Mouse (Mus musculus): ENCODE measurements around the gene Mnt. TPM values are rescaled to one million over a fixed set of nuclear protein-coding genes. Genes with fewer than 3 reads are reported as not detected.
A peak's percentile ranks its signal among the peaks of the same experiment; 100 is the strongest.

Mnt gene
- total and polyA plus RNA-seq, 2 experiments from 2014 or later, result 8.1 to 15.9 TPM

- 9% methylated on average over 13 of the region's 13 CpGs for WGBS
- peak; percentile 82 for TF ChIP-seq CTCF (IDR thresholded peaks at IDR 0.05; ENCODE audit: low read depth)
- Histone ChIP-seq H3K9me3 (ENCODE audit: low read length) (no peaks in the 10 kb centered on the region), H3K4me3 (ENCODE audit: low read depth, low read length) (no peak overlapping the region), H3K27ac (ENCODE audit: low read depth, low read length) (no peak overlapping the region), H3K9ac (no peak overlapping the region), H3K36me3 (ENCODE audit: insufficient read depth) (peaks cover 47% of the 10 kb centered on the region), H3K4me2 (ENCODE audit: low read depth) (no peak overlapping the region), H3K4me1 (ENCODE audit: insufficient read depth) (no peaks in the 10 kb centered on the region), H3K27me3 (ENCODE audit: insufficient read depth, low read length) (no peaks in the 10 kb centered on the region)
- peak; percentile 54 for ATAC-seq
- peak; percentile 79 for DNase-seq
These were observed 17.3 kb downstream of the Mnt start for GRCm38 (mm10) chr11:74847919-74848521.

GRCm38 (mm10) chr11:74850998-74851661, 20.4 kb downstream of the Mnt start:
- H3K4me1 ChIP-seq (ENCODE audit: insufficient read depth), result no peaks in the 10 kb centered on the region
- no peaks in the 10 kb centered on the region for H3K9me3 ChIP-seq (ENCODE audit: low read length)
- no peak for TF ChIP-seq CTCF (IDR thresholded peaks at IDR 0.05; ENCODE audit: low read depth)
- H3K4me3 ChIP-seq (ENCODE audit: low read depth, low read length), result no peak overlapping the region
- DNase-seq (no peak), ATAC-seq (no peak)
- H3K36me3 ChIP-seq (ENCODE audit: insufficient read depth), result peaks cover 42% of the 10 kb centered on the region
- H3K27me3 ChIP-seq (ENCODE audit: insufficient read depth, low read length), result no peaks in the 10 kb centered on the region
- H3K27ac ChIP-seq (ENCODE audit: low read depth, low read length), result no peak overlapping the region
- no peak overlapping the region for H3K9ac ChIP-seq
- WGBS, result 87% methylated on average over 14 of the region's 14 CpGs
- H3K4me2 ChIP-seq (ENCODE audit: low read depth), result no peak overlapping the region

- WGBS, result 90% methylated on average over 9 of the region's 9 CpGs
- Histone ChIP-seq H3K27me3 (ENCODE audit: insufficient read depth, low read length) (no peaks in the 10 kb centered on the region), H3K9me3 (ENCODE audit: low read length) (no peaks in the 10 kb centered on the region), H3K4me2 (ENCODE audit: low read depth) (no peak overlapping the region), H3K27ac (ENCODE audit: low read depth, low read length) (no peak overlapping the region), H3K4me3 (ENCODE audit: low read depth, low read length) (no peak overlapping the region), H3K36me3 (ENCODE audit: insufficient read depth) (peaks cover 70% of the 10 kb centered on the region), H3K9ac (no peak overlapping the region), H3K4me1 (ENCODE audit: insufficient read depth) (no peaks in the 10 kb centered on the region)
- TF ChIP-seq CTCF (IDR thresholded peaks at IDR 0.05; ENCODE audit: low read depth), result no peak
- ATAC-seq, result no peak
- DNase-seq, result no peak
These were observed 27.0 kb downstream of the Mnt start for GRCm38 (mm10) chr11:74857756-74858155.

DNA sequence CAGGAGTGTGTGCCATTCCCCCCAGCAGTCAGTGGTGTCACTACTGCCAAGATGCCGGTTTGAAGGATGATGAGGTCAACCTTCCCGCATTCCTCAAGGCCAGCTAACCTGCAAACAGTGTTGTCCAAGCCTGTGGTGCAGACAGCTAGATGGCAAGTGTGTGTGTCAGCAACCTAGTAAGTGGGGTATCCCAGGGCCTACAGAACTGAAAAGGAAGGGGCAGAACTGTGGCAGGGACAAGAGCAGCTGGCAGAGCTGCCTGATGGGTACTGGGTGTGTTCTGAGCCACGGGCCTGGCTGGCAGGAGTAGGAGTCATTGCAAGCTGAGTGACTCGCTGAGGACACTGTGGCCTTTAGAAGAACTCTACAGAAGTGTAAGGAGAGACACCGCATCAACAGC, 31.4 kb downstream of the Mnt start:
- no peaks in the 10 kb centered on the region for H3K9me3 ChIP-seq (ENCODE audit: low read length)
- no peak overlapping the region for H3K4me3 ChIP-seq (ENCODE audit: low read depth, low read length)
- TF ChIP-seq CTCF (IDR thresholded peaks at IDR 0.05; ENCODE audit: low read depth), result no peak
- no peak for DNase-seq
- H3K27ac ChIP-seq (ENCODE audit: low read depth, low read length), result no peak overlapping the region
- ATAC-seq, result no peak
- H3K36me3 ChIP-seq (ENCODE audit: insufficient read depth), result peaks cover 75% of the 10 kb centered on the region
- H3K27me3 ChIP-seq (ENCODE audit: insufficient read depth, low read length), result no peaks in the 10 kb centered on the region
- H3K4me1 ChIP-seq (ENCODE audit: insufficient read depth), result no peaks in the 10 kb centered on the region
- WGBS, result 86% methylated on average over 5 of the region's 5 CpGs
- no peak overlapping the region for H3K9ac ChIP-seq
- H3K4me2 ChIP-seq (ENCODE audit: low read depth), result no peak overlapping the region

- Histone ChIP-seq H3K27me3 (ENCODE audit: insufficient read depth, low read length) (no peaks in the 10 kb centered on the region), H3K4me2 (ENCODE audit: low read depth) (no peak overlapping the region), H3K4me1 (ENCODE audit: insufficient read depth) (no peaks in the 10 kb centered on the region), H3K9me3 (ENCODE audit: low read length) (no peaks in the 10 kb centered on the region), H3K27ac (ENCODE audit: low read depth, low read length) (no peak overlapping the region), H3K9ac (no peak overlapping the region), H3K4me3 (ENCODE audit: low read depth, low read length) (no peak overlapping the region), H3K36me3 (ENCODE audit: insufficient read depth) (peaks cover 66% of the 10 kb centered on the region)
- peak; percentile 18 for DNase-seq
- peak; percentile 59 for TF ChIP-seq CTCF (IDR thresholded peaks at IDR 0.05; ENCODE audit: low read depth)
- 23% methylated on average over 11 of the region's 11 CpGs for WGBS
- no peak for ATAC-seq
These were observed 32.8 kb downstream of the Mnt start for GRCm38 (mm10) chr11:74863471-74863870.

GRCm38 (mm10) chr11:74864421-74864820, 33.7 kb downstream of the Mnt start:
- ATAC-seq (no peak), DNase-seq (no peak)
- H3K4me2 ChIP-seq (ENCODE audit: low read depth), result no peak overlapping the region
- H3K4me1 ChIP-seq (ENCODE audit: insufficient read depth), result no peaks in the 10 kb centered on the region
- H3K9ac ChIP-seq, result no peak overlapping the region
- no peak overlapping the region for H3K27ac ChIP-seq (ENCODE audit: low read depth, low read length)
- no peaks in the 10 kb centered on the region for H3K9me3 ChIP-seq (ENCODE audit: low read length)
- TF ChIP-seq CTCF (IDR thresholded peaks at IDR 0.05; ENCODE audit: low read depth), result no peak
- H3K27me3 ChIP-seq (ENCODE audit: insufficient read depth, low read length), result no peaks in the 10 kb centered on the region
- WGBS, result 90% methylated on average over 9 of the region's 9 CpGs
- no peak overlapping the region for H3K4me3 ChIP-seq (ENCODE audit: low read depth, low read length)
- peaks cover 59% of the 10 kb centered on the region for H3K36me3 ChIP-seq (ENCODE audit: insufficient read depth)

GRCm38 (mm10) chr11:74865252-74865651, 34.5 kb downstream of the Mnt start:
- Histone ChIP-seq H3K4me3 (ENCODE audit: low read depth, low read length) (no peak overlapping the region), H3K4me1 (ENCODE audit: insufficient read depth) (no peaks in the 10 kb centered on the region), H3K27ac (ENCODE audit: low read depth, low read length) (no peak overlapping the region), H3K36me3 (ENCODE audit: insufficient read depth) (peaks cover 57% of the 10 kb centered on the region), H3K27me3 (ENCODE audit: insufficient read depth, low read length) (no peaks in the 10 kb centered on the region), H3K9ac (no peak overlapping the region), H3K4me2 (ENCODE audit: low read depth) (no peak overlapping the region), H3K9me3 (ENCODE audit: low read length) (no peaks in the 10 kb centered on the region)
- ATAC-seq (no peak), DNase-seq (no peak)
- 86% methylated on average over 9 of the region's 9 CpGs for WGBS
- no peak for TF ChIP-seq CTCF (IDR thresholded peaks at IDR 0.05; ENCODE audit: low read depth)
